Mouse (Mus musculus): ENCODE measurements at regions not wholly inside any gene's neighbourhood (a gene's known extent, or its start where the extent isn't known, plus 50 kb on each side); places are given as distances from the start of the nearest gene placed in this dataset.

GRCm38 (mm10) chr11:17853246-17853804 lies 100.3 kb downstream of the Etaa1 start:
- no peaks in the 10 kb centered on the region for H3K4me1 ChIP-seq (ENCODE audit: control insufficient read depth, insufficient read depth, insufficient read length, low read length)
- no peak overlapping the region for H3K4me3 ChIP-seq (ENCODE audit: insufficient read depth, low read depth, low read length)
- H3K27ac ChIP-seq (replicated peaks; ENCODE audit: low read depth, low read length) = no peak overlapping the region

- Histone ChIP-seq H3K4me3 (ENCODE audit: insufficient read depth, low read depth, low read length) (no peak overlapping the region), H3K4me1 (ENCODE audit: control insufficient read depth, insufficient read depth, insufficient read length, low read length) (no peaks in the 10 kb centered on the region), H3K27ac (replicated peaks; ENCODE audit: low read depth, low read length) (no peak overlapping the region)
These were observed 99.8 kb downstream of the Etaa1 start for GRCm38 (mm10) chr11:17853832-17854231.

GRCm38 (mm10) chr11:17859364-17860131 lies 94.1 kb downstream of the Etaa1 start:
- Histone ChIP-seq H3K4me3 (ENCODE audit: insufficient read depth, low read depth, low read length) (no peak overlapping the region), H3K4me1 (ENCODE audit: control insufficient read depth, insufficient read depth, insufficient read length, low read length) (no peaks in the 10 kb centered on the region), H3K27ac (replicated peaks; ENCODE audit: low read depth, low read length) (no peak overlapping the region)

GRCm38 (mm10) chr11:17864833-17865397 lies 88.8 kb downstream of the Etaa1 start:
- H3K27ac ChIP-seq (replicated peaks; ENCODE audit: low read depth, low read length) = no peak overlapping the region
- H3K4me1 ChIP-seq (ENCODE audit: control insufficient read depth, insufficient read depth, insufficient read length, low read length) = no peaks in the 10 kb centered on the region
- no peak overlapping the region for H3K4me3 ChIP-seq (ENCODE audit: insufficient read depth, low read depth, low read length)

- no peaks in the 10 kb centered on the region for H3K4me1 ChIP-seq (ENCODE audit: control insufficient read depth, insufficient read depth, insufficient read length, low read length)
- no peak overlapping the region for H3K27ac ChIP-seq (replicated peaks; ENCODE audit: low read depth, low read length)
- no peak overlapping the region for H3K4me3 ChIP-seq (ENCODE audit: insufficient read depth, low read depth, low read length)
These were observed 83.0 kb downstream of the Etaa1 start for GRCm38 (mm10) chr11:17870690-17871089.

GRCm38 (mm10) chr11:17871920-17872319 lies 81.8 kb downstream of the Etaa1 start:
- Histone ChIP-seq H3K4me3 (ENCODE audit: insufficient read depth, low read depth, low read length) (no peak overlapping the region), H3K27ac (replicated peaks; ENCODE audit: low read depth, low read length) (no peak overlapping the region)

GRCm38 (mm10) chr11:17883276-17883675 lies 70.4 kb downstream of the Etaa1 start:
- no peak overlapping the region for H3K4me3 ChIP-seq (ENCODE audit: insufficient read depth, low read depth, low read length)
- H3K4me1 ChIP-seq (ENCODE audit: control insufficient read depth, insufficient read depth, insufficient read length, low read length) = no peaks in the 10 kb centered on the region
- H3K27ac ChIP-seq (replicated peaks; ENCODE audit: low read depth, low read length) = no peak overlapping the region

More at GRCm38 (mm10) chr11:17871920-17872319, 81.8 kb downstream of the Etaa1 start:
- no peaks in the 10 kb centered on the region for H3K4me1 ChIP-seq (ENCODE audit: control insufficient read depth, insufficient read depth, insufficient read length, low read length)

Measured in brown adipose tissue, adult 24 weeks (tissue).